Mouse (Mus musculus) forebrain, embryonic 10.5 days (tissue): ENCODE data around the gene Ctnna2. TPM values are rescaled to one million over a fixed set of nuclear protein-coding genes. Genes with fewer than 3 reads are reported as not detected.

ENCODE experiments used
- DNase-seq: peaks from one replicate; pipeline ENCODE4 v3.0.0-alpha.2; 2017; ENCODE audit warnings: low spot score; ENCODE audit errors: extremely low spot score
- H3K27ac ChIP-seq: fragments of 300-500 bp; sonication (generic); 2 replicates; pipeline ENCODE4 v1.5.1; 2016; ENCODE audit warnings: mild to moderate bottlenecking
- H3K27me3 ChIP-seq: fragments of 300-500 bp; sonication (generic); 2 replicates; pipeline ENCODE4 v1.6.1; 2016; ENCODE audit warnings: mild to moderate bottlenecking; ENCODE audit not compliant: poor library complexity, severe bottlenecking
- H3K36me3 ChIP-seq: fragments of 300-500 bp; sonication (generic); replicated peaks from 2 replicates; pipeline ENCODE4 v1.6.1; 2016; ENCODE audit warnings: mild to moderate bottlenecking, moderate library complexity
- H3K4me1 ChIP-seq: fragments of 300-500 bp; sonication (generic); 2 replicates; pipeline ENCODE4 v1.6.1; 2016
- H3K4me3 ChIP-seq: fragments of 300-500 bp; sonication (generic); 2 replicates; pipeline ENCODE4 v1.5.1; 2016; ENCODE audit warnings: mild to moderate bottlenecking, moderate library complexity
- H3K9me3 ChIP-seq: fragments of 300-500 bp; sonication (generic); 2 replicates; pipeline ENCODE4 v1.6.1; 2016; ENCODE audit warnings: mild to moderate bottlenecking, moderate library complexity
- WGBS: fragments of 180-500 bp; shearing (Covaris S2); methylation state at CpG from one replicate; pipeline ENCODE4 v1.1.7; 2016; 5-methylcytosine and 5-hydroxymethylcytosine counted together
- polyA plus RNA-seq: library from polyadenylated mRNA; unstranded; fragments of >200 nt; fragmentation: Nextera tagmentation; extraction: Ambion mirVana; gene quantifications from 2 replicates; pipeline ENCODE4 v1.2.1, GENCODE M21; 2016

Ctnna2 gene
- polyA plus RNA-seq, 1 experiment from 2014 or later, result 16.1 TPM

DNA sequence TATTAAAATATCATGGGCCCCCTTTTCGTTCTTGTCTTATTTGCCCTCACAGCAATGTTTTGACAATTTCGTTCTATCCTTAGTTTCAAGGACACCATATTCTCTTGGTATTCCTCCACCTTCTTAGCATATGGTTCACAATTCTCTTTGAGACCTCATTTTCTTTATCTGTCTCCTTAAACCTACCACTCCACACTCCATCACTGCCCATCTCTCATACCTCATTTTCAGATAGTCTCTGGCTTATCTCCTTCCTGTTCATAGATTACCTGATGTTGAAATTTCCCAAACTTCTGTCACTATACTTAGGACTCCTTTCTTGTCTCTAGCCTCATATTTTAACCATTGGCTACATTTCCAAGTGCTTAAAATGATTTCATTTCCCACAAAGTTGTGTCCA is 116.1 kb downstream of the Ctnna2 start:
- no peak overlapping the region for H3K4me3 ChIP-seq
- no peak for DNase-seq
- peaks cover 3% of the 10 kb centered on the region; the same call in 1 of the 2 replicates for H3K4me1 ChIP-seq
- H3K27me3 ChIP-seq, result no peaks in the 10 kb centered on the region
- H3K27ac ChIP-seq, result no peak overlapping the region
- WGBS, result 95% methylated on average over 2 of the region's 2 CpGs
- no peaks in the 10 kb centered on the region for H3K36me3 ChIP-seq
- no peaks in the 10 kb centered on the region for H3K9me3 ChIP-seq

DNA sequence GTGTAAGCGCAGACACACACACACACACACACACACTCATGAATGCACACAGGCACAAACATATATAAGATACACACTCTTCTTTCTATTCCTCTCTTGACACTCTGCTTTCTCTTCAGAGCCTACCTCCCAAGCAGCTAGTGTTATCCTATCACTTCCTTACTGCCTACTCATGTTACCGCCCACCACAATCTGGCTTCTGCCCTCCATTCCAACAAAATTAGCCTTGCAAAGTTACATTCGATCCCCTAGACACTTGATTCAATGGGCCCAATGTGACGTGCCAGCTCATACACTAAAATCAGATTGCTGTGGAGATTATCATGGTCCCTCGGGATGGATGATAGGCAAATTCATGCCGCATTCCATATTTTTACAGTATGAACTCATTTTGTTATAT is 116.7 kb downstream of the Ctnna2 start:
- Histone ChIP-seq H3K4me1 (no peaks in the 10 kb centered on the region), H3K27ac (no peak overlapping the region), H3K9me3 (no peaks in the 10 kb centered on the region), H3K4me3 (no peak overlapping the region), H3K36me3 (no peaks in the 10 kb centered on the region), H3K27me3 (no peaks in the 10 kb centered on the region)
- WGBS, result 82% methylated on average over 6 of the region's 6 CpGs
- no peak for DNase-seq

DNA sequence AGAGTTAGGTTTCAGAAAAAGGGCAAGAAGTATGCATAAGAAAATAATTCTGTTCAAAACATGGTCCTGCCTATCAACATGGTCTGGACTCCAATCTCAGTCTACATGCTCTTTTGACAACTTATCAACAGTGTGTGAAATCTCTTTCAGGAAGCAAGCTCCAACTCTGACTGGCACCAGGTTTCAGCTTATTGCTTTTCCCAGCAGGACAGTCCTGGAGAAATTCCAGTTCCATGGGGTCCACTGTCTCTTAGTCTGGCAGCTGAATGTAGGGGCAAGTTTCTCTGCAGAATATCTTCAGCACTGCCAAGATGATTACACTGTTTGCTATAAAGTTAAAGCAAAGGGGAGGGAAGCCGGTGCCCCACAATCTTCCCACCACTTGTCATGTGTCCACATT is 130.1 kb downstream of the Ctnna2 start:
- Histone ChIP-seq H3K4me3 (no peak overlapping the region), H3K27ac (no peak overlapping the region), H3K9me3 (no peaks in the 10 kb centered on the region), H3K27me3 (no peaks in the 10 kb centered on the region), H3K36me3 (no peaks in the 10 kb centered on the region), H3K4me1 (no peaks in the 10 kb centered on the region)
- no peak for DNase-seq
- WGBS, result 93% methylated on average over 1 of the region's 1 CpGs

DNA sequence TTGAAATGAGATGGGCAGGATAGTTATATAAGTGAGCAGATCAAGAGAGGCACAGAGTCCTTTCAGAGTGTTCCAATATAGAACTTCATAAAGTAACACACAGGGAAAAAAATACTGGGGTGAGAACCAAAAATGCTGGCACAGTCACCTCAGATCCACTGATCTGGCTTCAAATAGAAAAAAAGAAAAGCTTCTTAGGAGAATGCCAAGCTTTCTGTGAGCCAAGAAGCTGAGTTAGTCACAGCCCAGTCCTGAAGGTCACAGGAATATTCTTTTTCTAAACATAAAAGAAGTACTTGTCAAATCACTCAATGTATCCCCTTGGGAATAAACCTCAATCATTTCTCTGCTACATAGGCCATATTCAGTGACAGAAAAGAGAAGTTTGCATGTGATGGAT is 130.7 kb downstream of the Ctnna2 start:
- H3K27me3 ChIP-seq, result no peaks in the 10 kb centered on the region
- H3K9me3 ChIP-seq, result no peaks in the 10 kb centered on the region
- no peaks in the 10 kb centered on the region for H3K36me3 ChIP-seq
- H3K27ac ChIP-seq, result no peak overlapping the region
- DNase-seq, result no peak
- no peaks in the 10 kb centered on the region for H3K4me1 ChIP-seq
- no peak overlapping the region for H3K4me3 ChIP-seq

DNA sequence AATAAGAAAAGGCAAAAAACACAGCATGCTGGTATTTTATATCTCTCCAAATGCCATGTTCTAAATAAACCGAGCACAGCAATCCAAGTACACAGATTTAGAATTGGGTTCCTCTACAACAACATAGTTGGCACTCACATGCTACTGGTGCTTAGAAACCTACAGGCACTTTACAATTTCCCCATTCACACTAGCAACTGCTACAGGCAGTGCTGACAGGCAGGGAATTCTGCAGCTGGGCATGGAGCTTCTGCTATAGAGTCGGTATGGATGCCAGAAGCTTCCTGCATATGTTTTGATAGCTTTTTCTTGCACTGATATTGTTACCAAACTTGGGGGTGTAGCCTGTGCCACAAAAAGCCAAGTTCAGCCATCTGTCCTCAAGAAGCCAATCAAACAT is 131.8 kb downstream of the Ctnna2 start:
- 93% methylated on average over 2 of the region's 2 CpGs for WGBS
- Histone ChIP-seq H3K27me3 (no peaks in the 10 kb centered on the region), H3K9me3 (no peaks in the 10 kb centered on the region), H3K27ac (no peak overlapping the region), H3K4me3 (no peak overlapping the region), H3K4me1 (no peaks in the 10 kb centered on the region), H3K36me3 (no peaks in the 10 kb centered on the region)
- DNase-seq, result no peak

DNA sequence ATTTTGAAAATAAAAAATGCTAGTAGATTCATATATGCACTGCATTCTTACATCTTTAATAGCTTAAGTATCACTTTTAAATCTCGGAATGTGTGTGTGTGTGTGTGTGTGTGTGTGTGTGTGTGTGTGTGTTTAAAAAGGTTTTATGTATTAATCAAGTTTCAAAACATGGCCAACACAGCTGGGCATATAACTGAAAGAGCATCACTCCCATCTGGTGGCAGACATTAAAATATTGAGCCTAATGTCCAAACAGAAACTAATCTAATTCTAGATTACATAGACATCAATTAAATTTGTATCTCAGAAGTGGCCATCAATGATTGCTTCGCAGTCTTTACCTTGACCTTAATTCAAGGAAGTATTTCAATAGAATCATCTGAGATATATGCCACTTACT is 140.4 kb downstream of the Ctnna2 start:
- Histone ChIP-seq H3K36me3 (no peaks in the 10 kb centered on the region), H3K9me3 (no peaks in the 10 kb centered on the region), H3K27me3 (no peaks in the 10 kb centered on the region), H3K4me1 (no peaks in the 10 kb centered on the region), H3K4me3 (no peak overlapping the region), H3K27ac (no peak overlapping the region)
- no peak for DNase-seq
- WGBS, result 90% methylated on average over 2 of the region's 2 CpGs

DNA sequence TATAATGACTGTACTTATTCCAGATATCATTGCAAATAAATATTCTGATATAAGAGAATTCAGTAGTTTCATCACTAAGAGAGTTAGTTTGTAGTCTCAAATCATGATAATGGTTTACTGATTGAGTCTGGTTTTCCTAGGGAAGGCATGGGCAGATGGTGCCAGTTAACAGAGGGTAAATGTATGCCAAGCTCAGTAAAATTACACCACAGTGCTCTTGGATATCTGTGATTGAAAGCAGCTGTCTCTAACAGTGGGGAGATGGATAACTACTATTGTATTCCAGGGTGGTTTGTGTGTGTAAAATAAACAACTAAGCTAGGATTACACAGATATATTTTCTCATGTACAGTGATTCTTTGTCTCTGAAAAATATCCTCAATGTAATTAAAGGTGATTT is 140.8 kb downstream of the Ctnna2 start:
- DNase-seq, result no peak
- Histone ChIP-seq H3K36me3 (no peaks in the 10 kb centered on the region), H3K4me1 (no peaks in the 10 kb centered on the region), H3K27ac (no peak overlapping the region), H3K27me3 (no peaks in the 10 kb centered on the region), H3K9me3 (no peaks in the 10 kb centered on the region), H3K4me3 (no peak overlapping the region)

DNA sequence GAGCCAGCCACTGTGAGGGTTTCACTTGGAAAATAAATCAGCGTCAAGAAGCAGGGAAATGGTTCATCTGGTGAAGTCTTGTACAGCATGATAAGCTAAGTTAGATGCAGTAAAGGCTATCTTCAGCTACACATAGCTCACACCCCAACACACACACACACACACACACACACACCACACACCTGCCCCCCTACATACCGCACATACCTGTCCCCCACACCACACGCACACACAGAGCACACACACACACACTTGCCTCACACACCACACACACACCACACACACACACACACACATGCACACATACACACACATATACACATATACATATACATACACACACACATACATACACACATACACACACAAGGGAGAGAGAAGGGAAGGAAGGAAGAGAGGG is 142.0 kb downstream of the Ctnna2 start:
- Histone ChIP-seq H3K4me1 (no peaks in the 10 kb centered on the region), H3K27ac (no peak overlapping the region), H3K9me3 (no peaks in the 10 kb centered on the region), H3K27me3 (no peaks in the 10 kb centered on the region), H3K4me3 (no peak overlapping the region), H3K36me3 (no peaks in the 10 kb centered on the region)
- DNase-seq, result no peak
- 92% methylated on average over 3 of the region's 3 CpGs for WGBS

DNA sequence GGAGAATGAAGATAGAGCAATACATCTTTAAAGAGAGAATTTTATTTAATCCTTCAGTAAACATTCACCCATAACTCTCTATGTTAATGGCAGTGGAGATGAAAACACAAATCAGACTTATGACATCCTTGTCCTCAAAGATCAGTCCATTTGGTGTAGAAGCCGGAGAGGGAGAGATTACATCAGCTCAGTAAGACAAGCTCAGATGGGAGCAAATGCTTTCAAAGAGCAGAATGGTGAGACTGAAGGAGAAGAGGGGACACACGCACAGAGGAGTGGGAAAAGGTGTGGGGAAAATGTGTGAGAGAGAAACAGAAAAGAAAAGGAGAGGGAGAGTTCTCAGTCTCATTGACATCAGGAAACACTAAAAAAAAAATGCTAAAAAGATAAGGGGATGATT is 144.8 kb downstream of the Ctnna2 start:
- no peak overlapping the region for H3K4me3 ChIP-seq
- no peaks in the 10 kb centered on the region for H3K36me3 ChIP-seq
- 87% methylated on average over 2 of the region's 2 CpGs for WGBS
- no peak for DNase-seq
- H3K9me3 ChIP-seq, result no peaks in the 10 kb centered on the region
- no peaks in the 10 kb centered on the region for H3K4me1 ChIP-seq
- H3K27me3 ChIP-seq, result no peaks in the 10 kb centered on the region
- H3K27ac ChIP-seq, result no peak overlapping the region

DNA sequence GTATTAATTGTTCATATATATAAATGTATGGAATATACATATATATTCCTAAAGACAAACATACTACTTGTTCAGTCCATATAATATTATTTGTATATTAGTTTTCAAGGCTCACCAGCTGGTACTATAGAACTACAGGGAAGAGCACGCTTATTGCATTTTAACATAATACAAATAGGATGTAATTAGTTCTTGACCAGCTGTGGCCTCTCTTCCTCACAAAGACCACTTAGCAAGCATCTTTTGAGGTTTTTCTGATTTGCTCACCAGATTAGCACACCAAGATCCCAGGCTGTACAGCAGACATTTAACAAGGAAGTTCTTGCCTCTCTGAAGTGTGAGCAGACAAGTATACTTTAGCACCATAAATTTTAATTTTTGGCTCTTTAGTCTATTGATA is 152.0 kb downstream of the Ctnna2 start:
- H3K36me3 ChIP-seq, result no peaks in the 10 kb centered on the region
- WGBS, result 79% methylated on average over 1 of the region's 1 CpGs
- no peaks in the 10 kb centered on the region for H3K27me3 ChIP-seq
- no peak for DNase-seq
- no peak overlapping the region for H3K27ac ChIP-seq
- H3K4me3 ChIP-seq, result no peak overlapping the region
- H3K4me1 ChIP-seq, result no peaks in the 10 kb centered on the region
- H3K9me3 ChIP-seq, result no peaks in the 10 kb centered on the region

DNA sequence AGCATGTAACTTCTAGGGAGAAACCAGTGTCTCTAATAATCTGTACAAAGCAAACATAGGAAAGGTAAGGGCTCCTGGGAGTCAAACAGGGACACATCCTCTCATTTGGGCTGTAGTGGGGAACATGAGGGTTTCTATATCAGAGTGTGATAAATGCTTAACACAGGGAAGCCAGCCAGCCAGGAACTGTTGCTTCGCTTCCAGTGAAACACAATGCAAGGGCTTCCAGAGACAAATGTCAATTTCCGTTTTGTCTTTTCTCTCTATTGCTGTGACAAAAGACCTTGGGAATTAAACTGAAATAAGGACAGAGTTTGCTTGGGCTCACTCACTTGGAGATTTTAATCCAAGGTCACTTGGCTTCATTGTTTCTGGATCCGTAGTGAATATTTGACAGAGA is 162.4 kb downstream of the Ctnna2 start:
- WGBS, result 79% methylated on average over 3 of the region's 3 CpGs

DNA sequence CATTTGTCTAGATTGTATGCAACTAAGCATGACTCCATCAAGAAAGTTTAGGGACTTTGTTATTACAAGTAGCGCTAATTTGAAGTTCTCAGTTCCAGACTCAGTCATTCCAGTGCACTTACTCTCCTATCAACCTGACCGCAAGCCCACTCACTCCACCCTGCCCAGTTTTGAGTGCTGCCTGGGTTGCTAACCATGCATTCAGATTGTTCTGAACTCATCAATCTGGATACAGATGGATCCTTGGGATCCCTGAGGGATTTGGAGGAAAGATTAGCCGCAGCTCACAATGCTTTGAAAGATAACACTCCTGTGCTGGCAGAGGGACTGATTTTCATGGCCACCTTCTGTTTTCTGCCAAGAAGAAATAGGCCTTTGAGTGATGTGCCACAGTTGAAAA is 168.5 kb downstream of the Ctnna2 start:
- 86% methylated on average over 3 of the region's 3 CpGs for WGBS
- Histone ChIP-seq H3K4me1 (peaks cover 5% of the 10 kb centered on the region; the same call in 1 of the 2 replicates), H3K4me3 (no peak overlapping the region), H3K27ac (no peak overlapping the region), H3K27me3 (no peaks in the 10 kb centered on the region), H3K9me3 (no peaks in the 10 kb centered on the region), H3K36me3 (no peaks in the 10 kb centered on the region)
- no peak for DNase-seq

More for the DNA sequence above, 162.4 kb downstream of the Ctnna2 start:
- Histone ChIP-seq H3K36me3 (no peaks in the 10 kb centered on the region), H3K9me3 (no peaks in the 10 kb centered on the region), H3K4me3 (no peak overlapping the region), H3K27ac (no peak overlapping the region), H3K4me1 (peaks cover 5% of the 10 kb centered on the region; the same call in 1 of the 2 replicates), H3K27me3 (no peaks in the 10 kb centered on the region)
- DNase-seq, result no peak

DNA sequence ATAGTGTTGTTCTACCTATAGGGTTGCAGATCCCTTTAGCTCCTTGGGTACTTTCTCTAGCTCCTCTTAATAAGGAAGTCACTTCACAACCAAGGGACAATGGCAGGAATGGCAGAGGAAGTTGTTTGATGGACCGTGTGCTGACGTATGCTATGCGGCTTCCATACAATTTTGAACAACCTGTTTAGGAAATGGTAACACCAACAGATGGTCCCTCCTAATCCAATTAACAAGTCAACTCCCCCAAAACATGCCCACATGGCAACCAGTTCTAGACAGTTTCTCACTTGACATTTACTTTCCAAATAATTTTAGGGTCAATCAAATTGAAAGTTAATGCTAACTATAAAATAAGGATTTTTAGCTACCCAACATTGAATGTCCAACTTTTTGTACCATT is 176.9 kb downstream of the Ctnna2 start:
- H3K9me3 ChIP-seq, result no peaks in the 10 kb centered on the region
- H3K4me1 ChIP-seq, result no peaks in the 10 kb centered on the region
- no peaks in the 10 kb centered on the region for H3K36me3 ChIP-seq
- H3K27ac ChIP-seq, result no peak overlapping the region
- no peaks in the 10 kb centered on the region for H3K27me3 ChIP-seq
- no peak overlapping the region for H3K4me3 ChIP-seq
- 89% methylated on average over 3 of the region's 3 CpGs for WGBS
- DNase-seq, result no peak

DNA sequence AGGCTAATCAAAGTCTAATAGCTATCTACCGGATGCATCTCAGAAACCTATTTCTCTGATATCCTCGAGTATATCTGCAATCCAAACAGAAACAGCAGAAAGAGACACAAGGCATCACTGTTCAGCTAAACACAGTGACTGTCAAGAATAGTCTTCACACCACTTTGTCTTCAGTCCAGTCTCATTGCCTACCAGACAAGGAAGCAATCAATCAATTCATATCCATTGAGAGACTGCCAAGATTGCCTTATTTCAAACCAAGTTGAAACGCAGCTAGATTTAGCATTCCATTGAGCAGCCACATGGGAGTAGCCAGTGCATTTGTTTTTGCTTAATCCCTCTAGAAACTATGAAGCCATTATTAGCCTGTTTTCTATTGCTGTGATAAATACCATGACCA is 196.2 kb downstream of the Ctnna2 start:
- DNase-seq, result no peak
- Histone ChIP-seq H3K36me3 (no peaks in the 10 kb centered on the region), H3K27me3 (no peaks in the 10 kb centered on the region), H3K4me1 (no peaks in the 10 kb centered on the region), H3K9me3 (no peaks in the 10 kb centered on the region), H3K4me3 (no peak overlapping the region), H3K27ac (no peak overlapping the region)
- WGBS, result 87% methylated on average over 3 of the region's 3 CpGs
